Mouse (Mus musculus): ENCODE results near the gene Rab21.

The Rab21 gene

GRCm38 (mm10) chr10:115284170-115284569 is 31.2 kb downstream of the Rab21 start:
- DNase-seq (ENCODE audit: low spot score in 2 of 2): no peak

DNA sequence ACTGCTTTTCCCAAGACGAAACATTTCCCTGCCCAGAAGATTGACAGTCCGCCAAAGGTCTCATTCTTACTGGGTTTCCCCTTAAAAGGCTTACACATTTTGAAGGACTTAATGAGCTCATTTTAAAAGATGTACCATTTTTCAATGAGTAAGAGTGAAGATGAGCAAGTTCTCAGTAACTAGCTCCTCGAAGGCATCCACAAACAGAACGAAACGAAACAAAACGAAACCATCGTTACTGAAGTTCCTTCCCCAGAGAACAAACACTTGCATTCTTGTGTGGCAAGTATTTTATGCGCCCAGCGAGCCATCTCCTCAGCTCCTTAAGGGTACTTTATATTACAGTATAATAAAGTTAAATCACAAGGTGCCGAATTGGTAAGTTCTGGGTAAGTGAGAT is 34.0 kb downstream of the Rab21 start:
- no peak for DNase-seq (ENCODE audit: low spot score in 2 of 2)

- no peak for DNase-seq (ENCODE audit: low spot score in 2 of 2)
Observed at GRCm38 (mm10) chr10:115271649-115272048, 43.7 kb downstream of the Rab21 start.

- DNase-seq (ENCODE audit: low spot score in 2 of 2): no peak
Observed at GRCm38 (mm10) chr10:115270612-115271390, 44.6 kb downstream of the Rab21 start.

GRCm38 (mm10) chr10:115262926-115263562 is 52.4 kb downstream of the Rab21 start:
- DNase-seq (ENCODE audit: low spot score in 2 of 2): no peak

DNA sequence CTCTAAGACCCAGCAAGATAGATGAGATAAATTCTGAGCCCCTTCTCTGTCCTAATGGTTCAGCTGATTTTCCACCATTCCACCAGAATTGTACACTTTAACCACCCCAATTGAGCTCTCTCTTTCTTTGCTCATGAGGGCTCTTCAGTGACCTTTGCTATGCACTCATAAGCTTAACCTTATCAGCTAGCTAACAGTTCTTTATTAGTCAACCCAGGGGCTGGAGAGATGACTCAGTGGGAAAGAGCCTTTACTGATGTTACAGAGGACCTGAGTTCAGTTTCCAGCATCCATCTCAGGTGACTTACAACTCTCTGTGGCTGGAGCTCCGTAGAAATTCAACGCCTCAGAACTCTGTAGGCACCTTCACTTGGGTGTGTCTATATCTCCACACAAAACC is 53.1 kb downstream of the Rab21 start:
- no peak for DNase-seq (ENCODE audit: low spot score in 2 of 2)

GRCm38 (mm10) chr10:115261428-115261827 is 54.0 kb downstream of the Rab21 start:
- no peak for DNase-seq (ENCODE audit: low spot score in 2 of 2)

- no peak for DNase-seq (ENCODE audit: low spot score in 2 of 2)
Observed at GRCm38 (mm10) chr10:115256162-115256561, 59.2 kb downstream of the Rab21 start.

DNA sequence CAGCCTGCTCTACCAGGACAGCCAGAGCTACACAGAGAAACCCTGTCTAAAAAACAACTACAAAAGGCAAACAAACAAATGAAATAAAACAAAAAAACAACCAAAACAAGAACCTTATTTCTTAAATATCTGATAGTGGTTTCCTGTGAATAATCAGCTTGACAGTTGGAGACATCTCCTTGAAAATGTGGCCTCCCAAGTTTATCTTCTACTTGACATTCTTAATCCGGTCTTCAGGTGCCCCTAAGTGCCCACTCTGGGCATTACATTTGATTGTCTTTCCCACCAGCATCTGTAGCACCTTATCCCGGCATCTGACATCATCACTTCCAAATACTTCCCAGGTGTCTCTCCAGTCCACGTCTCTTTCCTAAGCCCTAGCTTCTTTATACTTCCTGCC is 61.9 kb downstream of the Rab21 start:
- no peak for DNase-seq (ENCODE audit: low spot score in 2 of 2)

DNA sequence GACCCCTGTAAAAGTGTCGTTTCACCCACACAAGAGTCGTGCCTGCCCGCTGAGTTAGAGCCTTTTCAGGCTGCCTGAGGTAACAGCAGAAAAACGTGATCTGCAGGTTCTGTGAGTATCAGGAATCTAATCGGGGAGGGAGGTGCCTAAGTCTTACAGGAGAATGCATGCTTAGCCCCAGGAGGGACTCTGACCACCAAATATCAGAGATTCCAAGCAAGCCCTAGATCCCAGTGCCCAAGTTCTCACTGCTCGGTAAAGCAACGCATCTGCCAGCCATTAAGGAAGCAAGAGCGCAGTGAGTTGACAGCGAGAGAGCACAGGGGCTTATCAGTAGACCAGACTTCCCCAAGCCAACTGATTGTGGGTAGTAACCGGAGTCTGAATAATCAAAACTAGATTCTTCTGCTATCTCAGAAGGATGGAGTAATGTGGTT is 63.1 kb downstream of the Rab21 start:
- DNase-seq (ENCODE audit: low spot score in 2 of 2): no peak

DNA sequence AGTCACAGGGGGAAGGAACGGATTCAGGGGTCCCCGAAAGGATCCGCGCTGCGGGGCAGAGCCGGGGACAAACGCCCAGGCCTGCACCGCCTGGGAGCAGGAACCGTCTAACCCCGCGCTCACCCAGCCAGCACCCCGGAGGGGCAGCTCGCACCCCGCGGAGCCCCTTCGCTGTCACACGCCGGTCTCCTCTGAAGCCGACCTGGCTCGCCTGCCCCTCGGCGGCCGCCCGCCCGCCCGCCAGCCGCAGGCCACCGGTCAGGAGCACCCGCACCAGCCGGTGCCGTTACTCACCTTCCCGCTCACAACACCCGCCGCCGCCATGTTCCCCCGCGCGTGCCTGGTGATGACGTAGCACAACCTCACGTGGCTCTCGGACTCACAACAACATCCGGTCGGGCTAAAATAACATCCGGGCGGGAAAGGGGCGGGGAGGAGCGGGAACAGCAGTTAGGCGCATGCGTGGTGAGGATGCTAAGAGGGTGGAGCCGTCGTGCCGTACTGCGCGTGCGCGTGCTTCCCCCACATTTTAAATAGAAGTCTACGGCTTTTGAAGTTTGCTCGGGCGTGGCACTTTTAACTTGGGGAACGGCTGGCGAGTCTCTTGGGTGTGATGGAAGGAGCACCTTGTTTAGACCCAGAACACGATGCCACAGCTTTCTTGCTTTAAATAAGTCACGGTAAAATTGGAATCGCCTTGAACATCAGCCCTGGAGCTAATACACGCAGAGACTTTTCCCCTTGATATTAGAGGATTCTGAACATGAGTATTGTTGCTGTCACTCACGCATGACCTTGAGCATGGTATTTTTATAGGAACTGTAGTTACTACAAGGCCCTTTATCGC is 64.1 kb downstream of the Rab21 start, which contains the start of gene Tbc1d15:
Gene Tbc1d15, minus strand, starts transcription at position 380 of the 847 bp plus-strand sequence.
- DNase-seq (ENCODE audit: low spot score in 2 of 2): peak; percentile 97

- no peak for DNase-seq (ENCODE audit: low spot score in 2 of 2)
Observed at GRCm38 (mm10) chr10:115250235-115251087, 64.9 kb downstream of the Rab21 start.

- DNase-seq (ENCODE audit: low spot score in 2 of 2): no peak
Observed at GRCm38 (mm10) chr10:115248041-115248440, 67.4 kb downstream of the Rab21 start.

- no peak for DNase-seq (ENCODE audit: low spot score in 2 of 2)
Observed at GRCm38 (mm10) chr10:115245488-115245887, 69.9 kb downstream of the Rab21 start.

- DNase-seq (ENCODE audit: low spot score in 2 of 2): no peak
Observed at GRCm38 (mm10) chr10:115241082-115241595, 74.3 kb downstream of the Rab21 start.

- DNase-seq (ENCODE audit: low spot score in 2 of 2): no peak
Observed at GRCm38 (mm10) chr10:115237931-115238330, 77.5 kb downstream of the Rab21 start.

All from right cerebral cortex, postnatal 36 days (tissue).